Comparison of ENCODE assay signal across 8 mouse cellular contexts in genomic region chr11:62280675-62281600, GRCm38 (mm10). TPM values are rescaled to one million over a fixed set of nuclear protein-coding genes. Genes with fewer than 3 reads are reported as not detected.
DNase-seq lines count a peak whose midpoint lies in the region; ATAC-seq and TF ChIP-seq lines count a peak whose summit lies in the region.

Gene Zswim7 (minus strand): TSS chr11:62281375.
Gene Ttc19 (plus strand): TSS chr11:62281473.

- WGBS in embryonic facial prominence, embryonic 14.5 days = 1% methylated on average over 30 of the region's 68 CpGs
- under 1% methylated on average over 68 of the region's 68 CpGs for WGBS in heart, adult 2 months
- WGBS in limb, embryonic 13.5 days = under 1% methylated on average over 52 of the region's 68 CpGs
- under 1% methylated on average over 68 of the region's 68 CpGs for WGBS in midbrain, embryonic 16.5 days

- peak; percentile 90 for DNase-seq in 3T3-L1 (ENCODE audit: low read depth, low spot score)
- peak; percentile 84 to 87 for DNase-seq in adrenal gland, postnatal 4 days (ENCODE audit: low spot score in 2 of 2)
- DNase-seq in embryonic facial prominence, embryonic 14.5 days (ENCODE audit: low spot score) = peak; percentile 94
- peak; percentile 95 for DNase-seq in heart, adult 2 months
- DNase-seq in kidney, adult 8-10 months = peak; percentile 86 to 90
- DNase-seq in spleen, postnatal 10 days (ENCODE audit: low spot score in 2 of 2) = peak; percentile 93 to 94

- TF ChIP-seq EP300 in heart, adult 2 months (IDR thresholded peaks at IDR 0.05; ENCODE audit: insufficient read depth, low read depth, low read length) = no peak

- peak; percentile 82 for TF ChIP-seq CTCF in heart, adult 2 months (IDR thresholded peaks at IDR 0.05)

- no peaks in the 10 kb centered on the region for H3K27me3 ChIP-seq in embryonic facial prominence, embryonic 14.5 days (replicated peaks; ENCODE audit: control insufficient read depth, insufficient read depth, low read length)
- H3K27me3 ChIP-seq in heart, adult 2 months (ENCODE audit: control insufficient read depth, insufficient read depth, low read length) = no peaks in the 10 kb centered on the region
- no peaks in the 10 kb centered on the region for H3K27me3 ChIP-seq in limb, embryonic 13.5 days
- H3K27me3 ChIP-seq in midbrain, embryonic 16.5 days (ENCODE audit: control insufficient read depth, insufficient read depth, low read depth, low read length) = no peaks in the 10 kb centered on the region

- H3K4me2 ChIP-seq in embryonic facial prominence, embryonic 14.5 days (ENCODE audit: low read depth, low read length) = peak within 1 kb of the TSS; percentile 75
- H3K4me2 ChIP-seq in limb, embryonic 13.5 days (replicated peaks) = peak within 1 kb of the TSS; percentile 82
- peak within 1 kb of the TSS; percentile 64 for H3K4me2 ChIP-seq in midbrain, embryonic 16.5 days (ENCODE audit: low read length)

- H3K9me3 ChIP-seq in embryonic facial prominence, embryonic 14.5 days (ENCODE audit: control insufficient read depth, low read length) = no peaks in the 10 kb centered on the region
- no peaks in the 10 kb centered on the region for H3K9me3 ChIP-seq in limb, embryonic 13.5 days
- no peaks in the 10 kb centered on the region for H3K9me3 ChIP-seq in midbrain, embryonic 16.5 days (replicated peaks; ENCODE audit: control insufficient read depth, low read length, poor library complexity, severe bottlenecking)

- H3K4me3 ChIP-seq in embryonic facial prominence, embryonic 14.5 days (ENCODE audit: low read depth, low read length) = peak within 1 kb of the TSS; percentile 94
- peak within 1 kb of the TSS; percentile 76 for H3K4me3 ChIP-seq in heart, adult 2 months
- peak within 1 kb of the TSS; percentile 90 for H3K4me3 ChIP-seq in limb, embryonic 13.5 days
- peak within 1 kb of the TSS; percentile 81 for H3K4me3 ChIP-seq in midbrain, embryonic 16.5 days (ENCODE audit: low read depth, low read length)

- peak within 1 kb of the TSS; percentile 85 for H3K9ac ChIP-seq in embryonic facial prominence, embryonic 14.5 days (ENCODE audit: low read depth, low read length)
- peak within 1 kb of the TSS; percentile 95 for H3K9ac ChIP-seq in heart, adult 2 months (ENCODE audit: low read depth, low read length)
- peak within 1 kb of the TSS; percentile 85 for H3K9ac ChIP-seq in limb, embryonic 13.5 days
- H3K9ac ChIP-seq in midbrain, embryonic 16.5 days (ENCODE audit: low read depth, low read length) = peak within 1 kb of the TSS; percentile 85

- peaks cover 28% of the 10 kb centered on the region for H3K36me3 ChIP-seq in embryonic facial prominence, embryonic 14.5 days (ENCODE audit: control insufficient read depth, insufficient read depth, low read length)
- peaks cover 3% of the 10 kb centered on the region for H3K36me3 ChIP-seq in heart, adult 2 months (ENCODE audit: control insufficient read depth, insufficient read depth, low read length)
- H3K36me3 ChIP-seq in limb, embryonic 13.5 days = peaks cover 22% of the 10 kb centered on the region
- H3K36me3 ChIP-seq in midbrain, embryonic 16.5 days (ENCODE audit: control insufficient read depth, insufficient read depth, low read length) = peaks cover 4% of the 10 kb centered on the region; the same call in 1 of the 2 replicates

- H3K27ac ChIP-seq in embryonic facial prominence, embryonic 14.5 days (replicated peaks; ENCODE audit: low read depth, low read length) = peak within 1 kb of the TSS; percentile 94
- peak within 1 kb of the TSS; percentile 85 for H3K27ac ChIP-seq in heart, adult 2 months
- peak within 1 kb of the TSS; percentile 87 for H3K27ac ChIP-seq in limb, embryonic 13.5 days
- H3K27ac ChIP-seq in midbrain, embryonic 16.5 days (ENCODE audit: low read length) = peak within 1 kb of the TSS; percentile 91

- peak; percentile 96 for ATAC-seq in embryonic facial prominence, embryonic 14.5 days (ENCODE audit: low read depth)
- ATAC-seq in limb, embryonic 13.5 days (ENCODE audit: low FRiP score, low read depth) = peak; percentile 96
- ATAC-seq in midbrain, embryonic 16.5 days = peak; percentile 96

- H3K79me2 ChIP-seq in heart, adult 2 months (replicated peaks; ENCODE audit: control insufficient read depth, insufficient read depth, low read length) = no peaks in the 10 kb centered on the region

- TF ChIP-seq POLR2A in heart, adult 2 months (IDR thresholded peaks at IDR 0.05; ENCODE audit: insufficient read depth, low read depth, low read length) = peak; percentile 83

- H3K4me1 ChIP-seq in embryonic facial prominence, embryonic 14.5 days (ENCODE audit: control insufficient read depth, insufficient read depth, low read length) = peaks cover 9% of the 10 kb centered on the region; the same call in 1 of the 2 replicates
- no peaks in the 10 kb centered on the region for H3K4me1 ChIP-seq in heart, adult 2 months (ENCODE audit: control insufficient read depth, insufficient read depth, low read length)
- peaks cover 11% of the 10 kb centered on the region for H3K4me1 ChIP-seq in limb, embryonic 13.5 days
- H3K4me1 ChIP-seq in midbrain, embryonic 16.5 days (ENCODE audit: control insufficient read depth, insufficient read depth, low read length) = peaks cover 11% of the 10 kb centered on the region

- intact Hi-C loops in heart, adult 2 months (cut with DNase I) = loop anchor here (1.0 to 2.0 kb wide), 3 partner anchors 154 to 330 kb away; no protein-coding TSS in a partner anchor

RNA-seq across cellular contexts. Expression of gene Zswim7, which starts in this region (rescaled TPM):
- 10 to 100 TPM; 26.0 to 28.7 TPM for total RNA-seq in adrenal gland, postnatal 4 days (2021)
- polyA plus RNA-seq in embryonic facial prominence, embryonic 14.5 days (2014; fragmentation: Nextera tagmentation; extraction: Ambion mirVana) = 25.2 and 27.0 TPM in 2 replicates
- 10 to 100 TPM; 17.1 to 17.6 TPM for total RNA-seq in heart, adult 2 months (2021)
- polyA plus RNA-seq in heart, adult 2 months (2012; rRNA removed) = 22.7 and 28.7 TPM in 2 replicates
- 26.3 and 27.7 TPM in 2 replicates for polyA plus RNA-seq in limb, embryonic 13.5 days (2015; fragmentation: Nextera tagmentation; extraction: Ambion mirVana)
- polyA plus RNA-seq in midbrain, embryonic 16.5 days (2015; fragmentation: Nextera tagmentation; extraction: Ambion mirVana) = 12.7 TPM in 2 replicates

RNA-seq across cellular contexts. Expression of gene Ttc19, which starts in this region (rescaled TPM):
- 10 to 100 TPM; 25.8 to 30.4 TPM for total RNA-seq in adrenal gland, postnatal 4 days (2021)
- polyA plus RNA-seq in embryonic facial prominence, embryonic 14.5 days (2014; fragmentation: Nextera tagmentation; extraction: Ambion mirVana) = 16.7 and 17.5 TPM in 2 replicates
- total RNA-seq in heart, adult 2 months (2021) = 10 to 100 TPM; 39.9 to 43.5 TPM
- polyA plus RNA-seq in heart, adult 2 months (2012; rRNA removed) = 13.7 and 24.3 TPM in 2 replicates
- polyA plus RNA-seq in limb, embryonic 13.5 days (2015; fragmentation: Nextera tagmentation; extraction: Ambion mirVana) = 24.9 and 25.0 TPM in 2 replicates
- 43.9 and 49.4 TPM in 2 replicates for polyA plus RNA-seq in midbrain, embryonic 16.5 days (2015; fragmentation: Nextera tagmentation; extraction: Ambion mirVana)

Comparison
In these comparisons a context has a peak if more than half of its experiments do, and no peak if none do; other contexts are left out.
1. Peak in every context shown above with its lines: DNase-seq, ATAC-seq, H3K4me3 ChIP-seq and H3K27ac ChIP-seq.